Mouse (Mus musculus): ENCODE results near the gene Macf1.

DNA sequence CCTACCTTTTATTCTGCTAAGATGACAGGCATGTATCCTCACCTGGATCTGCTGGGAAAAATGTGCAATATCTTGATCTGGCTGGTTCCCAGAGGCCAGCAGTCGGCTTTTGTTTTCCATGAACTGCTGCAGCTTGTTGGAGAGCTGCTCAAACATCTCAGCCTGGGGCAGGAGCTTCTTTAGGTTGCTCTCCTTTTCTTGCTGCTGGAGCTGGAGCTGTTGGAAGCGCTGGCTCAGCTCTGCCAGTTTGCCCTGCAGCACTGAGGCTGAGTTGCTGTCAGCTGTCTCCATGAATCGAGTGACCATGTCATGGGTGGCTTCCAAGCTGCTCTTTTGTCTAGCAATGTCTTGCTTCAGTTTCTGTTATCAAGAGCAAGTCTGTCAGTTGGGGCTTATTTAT is 232.2 kb downstream of the Macf1 start:
- TF ChIP-seq CTCF (conservative IDR thresholded peaks at IDR 0.05; ENCODE audit: low read length): no peak
- TF ChIP-seq NANOG (IDR thresholded peaks at IDR 0.05; ENCODE audit: borderline replicate concordance, low read length): no peak
- no peak for TF ChIP-seq POU5F1 (IDR thresholded peaks at IDR 0.05; ENCODE audit: borderline replicate concordance, low read length)

Measured in E14TG2a.4 (cell line).